In genomic region chr7:45056972-45057348, GRCm38 (mm10) we compare ENCODE assay signal across 22 mouse cellular contexts. TPM values are rescaled to one million over a fixed set of nuclear protein-coding genes. Genes with fewer than 3 reads are reported as not detected.
DNase-seq lines count a peak whose midpoint lies in the region; ATAC-seq lines count a peak whose summit lies in the region.
"Had no signal": no experiment of that assay in that cellular context is flagged by ENCODE, and none has a peak within 500 bp of the region (broad histone marks: within the 10 kb centered on the region; RNA-seq: fewer than 3 reads in every experiment).

No protein-coding gene starts in this region.

- peaks cover 42% of the 10 kb centered on the region for H3K4me1 ChIP-seq in heart, embryonic 10.5 days
- H3K4me1 ChIP-seq in hindbrain, embryonic 13.5 days (replicated peaks) = peaks cover 36% of the 10 kb centered on the region
- H3K4me1 ChIP-seq in hindbrain, embryonic 11.5 days (replicated peaks; ENCODE audit: control insufficient read depth, insufficient read depth, low read length) = peaks cover 6% of the 10 kb centered on the region; the same call in 1 of the 2 replicates

- no peak overlapping the region for H3K4me2 ChIP-seq in hindbrain, embryonic 13.5 days
- no peak overlapping the region for H3K4me2 ChIP-seq in hindbrain, embryonic 11.5 days (replicated peaks; ENCODE audit: low read depth, low read length)
- H3K4me2 ChIP-seq: embryonic facial prominence, embryonic 12.5 days; forebrain, embryonic 12.5 days; heart, embryonic 11.5 days; hindbrain, embryonic 14.5 days; intestine, embryonic 15.5 days had no signal

- no peaks in the 10 kb centered on the region for H3K27me3 ChIP-seq in heart, embryonic 10.5 days (ENCODE audit: insufficient read depth, poor library complexity, severe bottlenecking)
- no peaks in the 10 kb centered on the region for H3K27me3 ChIP-seq in hindbrain, embryonic 13.5 days
- H3K27me3 ChIP-seq in hindbrain, embryonic 11.5 days (ENCODE audit: control insufficient read depth, insufficient read depth, low read length) = no peaks in the 10 kb centered on the region
- H3K27me3 ChIP-seq: embryonic facial prominence, embryonic 12.5 days; forebrain, embryonic 12.5 days; intestine, embryonic 15.5 days had no signal

- no peak for ATAC-seq in hindbrain, embryonic 13.5 days (ENCODE audit: low FRiP score)
- ATAC-seq in hindbrain, embryonic 11.5 days (ENCODE audit: low FRiP score) = no peak
- ATAC-seq: CD4-positive, CD25-positive, alpha-beta regulatory T cell, adult 4 months; intestine, embryonic 15.5 days had no signal

- H3K9me3 ChIP-seq in heart, embryonic 10.5 days = no peaks in the 10 kb centered on the region
- H3K9me3 ChIP-seq in hindbrain, embryonic 13.5 days = no peaks in the 10 kb centered on the region
- no peaks in the 10 kb centered on the region for H3K9me3 ChIP-seq in hindbrain, embryonic 11.5 days (ENCODE audit: control insufficient read depth, low read length)
- H3K9me3 ChIP-seq: embryonic facial prominence, embryonic 12.5 days; forebrain, embryonic 12.5 days; intestine, embryonic 15.5 days had no signal

- peaks cover 5% of the 10 kb centered on the region; the same call in 1 of the 2 replicates for H3K36me3 ChIP-seq in heart, embryonic 10.5 days
- no peaks in the 10 kb centered on the region for H3K36me3 ChIP-seq in hindbrain, embryonic 13.5 days
- H3K36me3 ChIP-seq in hindbrain, embryonic 11.5 days (ENCODE audit: control insufficient read depth, insufficient read depth, low read length) = no peaks in the 10 kb centered on the region
- H3K36me3 ChIP-seq: embryonic facial prominence, embryonic 12.5 days; forebrain, embryonic 12.5 days; intestine, embryonic 15.5 days had no signal

- peak overlapping the region; percentile 43; the same call in 1 of the 2 replicates for H3K9ac ChIP-seq in hindbrain, embryonic 13.5 days
- H3K9ac ChIP-seq in hindbrain, embryonic 11.5 days (ENCODE audit: low read depth, low read length) = no peak overlapping the region
- H3K9ac ChIP-seq: embryonic facial prominence, embryonic 12.5 days; forebrain, embryonic 12.5 days; hindbrain, embryonic 14.5 days; intestine, embryonic 15.5 days had no signal

- 0 out of 2 replicates have a peak overlapping the region, but pooled peaks have one; percentile 11 for H3K27ac ChIP-seq in heart, embryonic 10.5 days
- H3K27ac ChIP-seq in hindbrain, embryonic 13.5 days = no peak overlapping the region
- no peak overlapping the region for H3K27ac ChIP-seq in hindbrain, embryonic 11.5 days (ENCODE audit: low read depth, low read length)
- H3K27ac ChIP-seq: embryonic facial prominence, embryonic 12.5 days; forebrain, embryonic 12.5 days; gastrocnemius, adult 2 months; hindbrain, embryonic 14.5 days; intestine, embryonic 15.5 days had no signal

- no peak overlapping the region; the same call in 1 of the 2 replicates for H3K4me3 ChIP-seq in heart, embryonic 10.5 days
- H3K4me3 ChIP-seq in hindbrain, embryonic 13.5 days = no peak overlapping the region
- no peak overlapping the region for H3K4me3 ChIP-seq in hindbrain, embryonic 11.5 days (ENCODE audit: low read depth, low read length)
- H3K4me3 ChIP-seq: embryonic facial prominence, embryonic 12.5 days; forebrain, embryonic 12.5 days; gastrocnemius, adult 2 months; intestine, embryonic 15.5 days had no signal

- intact Hi-C loops in heart, postnatal 10 days (cut with DNase I) = no loop called here

- DNase-seq in adrenal gland, adult (ENCODE audit: inconsistent age in 2 of 2, low spot score in 1 of 2) = peak; percentile 31 to 65
- DNase-seq in adrenal gland, postnatal 36 days = no peak
- no peak for DNase-seq in heart, embryonic 10.5 days (ENCODE audit: low spot score)
- no peak for DNase-seq in heart, postnatal 10 days
- DNase-seq in hindbrain, embryonic 11.5 days (ENCODE audit: low spot score) = no peak
- DNase-seq in ovary, adult 18-20 months (ENCODE audit: low spot score) = peak; percentile 66
- DNase-seq in ovary, postnatal 36 days (ENCODE audit: low spot score) = no peak
- DNase-seq: B cell, adult 2 months; cerebellum, adult 11 months; cerebellum, adult 8-10 months; embryo, embryonic 11 days; gastrocnemius, adult 2 months; gastrocnemius, postnatal 25 days; heart, postnatal 4 days; kidney, adult 18-20 months had no signal

RNA-seq across cellular contexts. Expression of gene Prr12, which starts 4.3 kb away (rescaled TPM):
- total RNA-seq in adrenal gland, postnatal 36 days (2021) = 10 to 100 TPM; 47.7 to 59.7 TPM
- polyA plus RNA-seq in heart, embryonic 10.5 days (2016; fragmentation: Nextera tagmentation; extraction: Ambion mirVana) = 8.8 and 13.3 TPM in 2 replicates
- 10 to 100 TPM; 28.8 to 35.7 TPM for total RNA-seq in heart, postnatal 10 days (2021)
- polyA plus RNA-seq in hindbrain, embryonic 13.5 days (2015; fragmentation: Nextera tagmentation; extraction: Ambion mirVana) = 13.8 and 14.5 TPM in 2 replicates
- 13.0 and 16.0 TPM in 2 replicates for polyA plus RNA-seq in hindbrain, embryonic 11.5 days (2014; fragmentation: Nextera tagmentation; extraction: Ambion mirVana)

RNA-seq across cellular contexts. Expression of gene Nosip, which starts 5.3 kb away (rescaled TPM):
- 10 to 100 TPM; 50.5 to 65.3 TPM for total RNA-seq in adrenal gland, postnatal 36 days (2021)
- 59.9 and 65.2 TPM in 2 replicates for polyA plus RNA-seq in heart, embryonic 10.5 days (2016; fragmentation: Nextera tagmentation; extraction: Ambion mirVana)
- 10 to 100 TPM; 33.9 to 35.9 TPM for total RNA-seq in heart, postnatal 10 days (2021)
- polyA plus RNA-seq in hindbrain, embryonic 13.5 days (2015; fragmentation: Nextera tagmentation; extraction: Ambion mirVana) = 58.0 and 58.5 TPM in 2 replicates
- 58.2 and 62.7 TPM in 2 replicates for polyA plus RNA-seq in hindbrain, embryonic 11.5 days (2014; fragmentation: Nextera tagmentation; extraction: Ambion mirVana)

RNA-seq across cellular contexts. Expression of gene Prrg2, which starts 5.5 kb away (rescaled TPM):
- total RNA-seq in adrenal gland, postnatal 36 days (2021) = 10 to 100 TPM; 18.1 to 20.5 TPM
- 15.0 and 16.8 TPM in 2 replicates for polyA plus RNA-seq in heart, embryonic 10.5 days (2016; fragmentation: Nextera tagmentation; extraction: Ambion mirVana)
- 10 to 100 TPM; 10.9 to 11.3 TPM for total RNA-seq in heart, postnatal 10 days (2021)
- polyA plus RNA-seq in hindbrain, embryonic 13.5 days (2015; fragmentation: Nextera tagmentation; extraction: Ambion mirVana) = 14.8 and 17.1 TPM in 2 replicates
- polyA plus RNA-seq in hindbrain, embryonic 11.5 days (2014; fragmentation: Nextera tagmentation; extraction: Ambion mirVana) = 15.7 and 17.1 TPM in 2 replicates

RNA-seq across cellular contexts. Expression of gene Rcn3, which starts 35.1 kb away (rescaled TPM):
- 10 to 100 TPM; 32.2 to 38.3 TPM for total RNA-seq in adrenal gland, postnatal 36 days (2021)
- polyA plus RNA-seq in heart, embryonic 10.5 days (2016; fragmentation: Nextera tagmentation; extraction: Ambion mirVana) = 270 and 314 TPM in 2 replicates
- total RNA-seq in heart, postnatal 10 days (2021) = 10 to 100 TPM; 76.5 to 83.4 TPM
- 93.8 and 103 TPM in 2 replicates for polyA plus RNA-seq in hindbrain, embryonic 13.5 days (2015; fragmentation: Nextera tagmentation; extraction: Ambion mirVana)
- polyA plus RNA-seq in hindbrain, embryonic 11.5 days (2014; fragmentation: Nextera tagmentation; extraction: Ambion mirVana) = 134 and 149 TPM in 2 replicates

RNA-seq across cellular contexts. Expression of gene Rras, which starts 39.2 kb away (rescaled TPM):
- total RNA-seq in adrenal gland, postnatal 36 days (2021) = 100 to 1,000 TPM in 1 of 2 experiments, 10 to 100 TPM in 1; 98.9 to 101 TPM
- 50.5 and 57.5 TPM in 2 replicates for polyA plus RNA-seq in heart, embryonic 10.5 days (2016; fragmentation: Nextera tagmentation; extraction: Ambion mirVana)
- total RNA-seq in heart, postnatal 10 days (2021) = 10 to 100 TPM; 71.6 to 75.7 TPM
- polyA plus RNA-seq in hindbrain, embryonic 13.5 days (2015; fragmentation: Nextera tagmentation; extraction: Ambion mirVana) = 11.5 and 15.4 TPM in 2 replicates
- polyA plus RNA-seq in hindbrain, embryonic 11.5 days (2014; fragmentation: Nextera tagmentation; extraction: Ambion mirVana) = 21.2 and 21.6 TPM in 2 replicates

Comparison
In these comparisons a context has a peak if more than half of its experiments do, and no peak if none do; other contexts are left out.
1. DNase-seq: peak in adrenal gland, adult (2 of 2) and ovary, adult 18-20 months (single experiment); none in adrenal gland, postnatal 36 days (0 of 2), heart, embryonic 10.5 days (single experiment), heart, postnatal 10 days (0 of 2), hindbrain, embryonic 11.5 days (single experiment) and ovary, postnatal 36 days (single experiment).